ENCODE assay signal across 9 mouse cellular contexts in the genomic region with DNA sequence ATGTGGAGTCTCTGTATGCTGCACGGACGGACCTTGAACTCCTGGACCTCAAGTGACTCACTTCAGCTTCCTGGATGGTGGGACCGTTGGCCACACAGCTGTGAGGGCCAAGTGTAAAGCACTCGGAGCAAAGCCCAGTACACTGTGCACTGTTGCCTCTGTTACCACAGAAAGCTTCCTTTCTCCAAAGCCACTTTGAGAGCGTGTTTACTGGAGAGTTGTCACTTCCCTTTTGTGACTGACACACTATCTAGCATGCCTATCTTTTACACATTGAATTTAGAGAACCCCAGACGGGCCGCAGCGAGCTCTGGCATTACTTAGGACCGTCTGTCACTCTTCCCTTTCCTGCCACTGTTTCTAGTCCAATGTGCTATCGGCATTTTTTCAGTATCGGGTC. TPM values are rescaled to one million over a fixed set of nuclear protein-coding genes. Genes with fewer than 3 reads are reported as not detected.
A peak's percentile ranks its signal among the peaks of the same experiment; 100 is the strongest.
DNase-seq lines count a peak whose midpoint lies in the region; ATAC-seq and TF ChIP-seq lines count a peak whose summit lies in the region.
"Had no signal": no experiment of that assay in that cellular context is flagged by ENCODE, and none has a peak within 500 bp of the region (broad histone marks: within the 10 kb centered on the region; RNA-seq: fewer than 3 reads in every experiment).

No protein-coding gene starts in this region.

- no peak overlapping the region for H3K9ac ChIP-seq in heart, embryonic 12.5 days
- H3K9ac ChIP-seq in lung, postnatal 0 days (replicated peaks; ENCODE audit: low read depth), result no peak overlapping the region

- H3K4me3 ChIP-seq in heart, embryonic 12.5 days, result no peak overlapping the region
- no peak overlapping the region for H3K4me3 ChIP-seq in lung, postnatal 0 days (ENCODE audit: low read depth, low read length)

- H3K36me3 ChIP-seq in heart, embryonic 12.5 days, result peaks cover 25% of the 10 kb centered on the region
- H3K36me3 ChIP-seq in lung, postnatal 0 days (ENCODE audit: insufficient read depth, low read length), result no peaks in the 10 kb centered on the region

- peak; percentile 11 for DNase-seq in thymus, postnatal 25 days
- DNase-seq in thymus, adult 18-20 months, result no peak
- peak; percentile 43 for DNase-seq in lung, postnatal 0 days (ENCODE audit: low spot score)
- DNase-seq in cerebellum, adult 8-10 months, result no peak
- DNase-seq in right cerebral cortex, postnatal 36 days (ENCODE audit: low spot score in 2 of 2), result no peak
- DNase-seq: cerebellum, postnatal 10 days; kidney, adult 11 months had no signal

- peaks cover 4% of the 10 kb centered on the region; the same call in 1 of the 2 replicates for H3K4me1 ChIP-seq in heart, embryonic 12.5 days (replicated peaks)
- H3K4me1 ChIP-seq in lung, postnatal 0 days (ENCODE audit: insufficient read depth, low read depth, low read length), result no peaks in the 10 kb centered on the region

- peak; percentile 33; the same call in 1 of the 2 replicates for ATAC-seq in heart, embryonic 12.5 days (ENCODE audit: insufficient number of reproducible peaks, low FRiP score)
- peak; percentile 83 for ATAC-seq in lung, postnatal 0 days
- no peak; the same call in 1 of the 2 replicates for ATAC-seq in frontal cortex, adult (ENCODE audit: low TSS enrichment)

- peak; percentile 67 for TF ChIP-seq EP300 in lung, postnatal 0 days (IDR thresholded peaks at IDR 0.05)

- no peaks in the 10 kb centered on the region for H3K27me3 ChIP-seq in heart, embryonic 12.5 days (replicated peaks)
- H3K27me3 ChIP-seq in lung, postnatal 0 days (replicated peaks; ENCODE audit: insufficient read depth, low read length), result no peaks in the 10 kb centered on the region

- H3K4me2 ChIP-seq in heart, embryonic 12.5 days, result peak overlapping the region; percentile 31; the same call in 1 of the 2 replicates
- no peak overlapping the region for H3K4me2 ChIP-seq in lung, postnatal 0 days (replicated peaks; ENCODE audit: low read depth, low read length)

- 0 out of 2 replicates have a peak overlapping the region, but pooled peaks have one; percentile 21 for H3K27ac ChIP-seq in heart, embryonic 12.5 days (ENCODE audit: poor library complexity, severe bottlenecking)
- no peak overlapping the region for H3K27ac ChIP-seq in lung, postnatal 0 days (ENCODE audit: low read length)

- WGBS in heart, embryonic 12.5 days, result 34% methylated on average over 11 of the region's 11 CpGs
- 36% methylated on average over 11 of the region's 11 CpGs for WGBS in lung, postnatal 0 days

- no peak for TF ChIP-seq CTCF in lung, postnatal 0 days (IDR thresholded peaks at IDR 0.05)

- no peaks in the 10 kb centered on the region for H3K9me3 ChIP-seq in heart, embryonic 12.5 days (replicated peaks)
- no peaks in the 10 kb centered on the region for H3K9me3 ChIP-seq in lung, postnatal 0 days (ENCODE audit: low read length)

RNA-seq across cellular contexts. Expression of a gene that starts 30.1 kb away (rescaled TPM):
- 7.4 and 8.3 TPM in 2 replicates for polyA plus RNA-seq in heart, embryonic 12.5 days (2016; fragmentation: Nextera tagmentation; extraction: Ambion mirVana)
- polyA plus RNA-seq in lung, postnatal 0 days (2015; fragmentation: Nextera tagmentation; extraction: Ambion mirVana), result 13.2 and 13.7 TPM in 2 replicates

RNA-seq across cellular contexts. Expression of a gene that starts 57.0 kb away (rescaled TPM):
- not detected in 2 replicates for polyA plus RNA-seq in heart, embryonic 12.5 days (2016; fragmentation: Nextera tagmentation; extraction: Ambion mirVana)
- polyA plus RNA-seq in lung, postnatal 0 days (2015; fragmentation: Nextera tagmentation; extraction: Ambion mirVana), result not detected in 2 replicates

RNA-seq across cellular contexts. Expression of a gene that starts 57.6 kb away (rescaled TPM):
- polyA plus RNA-seq in heart, embryonic 12.5 days (2016; fragmentation: Nextera tagmentation; extraction: Ambion mirVana), result 0.20 TPM in 1 of 2 replicates, not detected in the other
- 0.23 and 0.30 TPM in 2 replicates for polyA plus RNA-seq in lung, postnatal 0 days (2015; fragmentation: Nextera tagmentation; extraction: Ambion mirVana)

Comparison
In these comparisons a context has a peak if more than half of its experiments do, and no peak if none do; other contexts are left out.
1. DNase-seq: peak in thymus, postnatal 25 days (single experiment) and lung, postnatal 0 days (single experiment); none in thymus, adult 18-20 months (0 of 2), cerebellum, adult 8-10 months (single experiment) and right cerebral cortex, postnatal 36 days (0 of 2).